Mouse (Mus musculus) large intestine, adult 2 months (tissue): ENCODE results near the gene Smc1a. TPM values are rescaled to one million over a fixed set of nuclear protein-coding genes. Genes with fewer than 3 reads are reported as not detected.
"Not testable (repeated sequence)": the region's sequence is repeated elsewhere in the genome, so short reads cannot be mapped to it uniquely, and the experiment has no call there.

Experiments
- DNase-seq: peaks from one replicate; pipeline ENCODE4 v3.0.0-alpha.2; 2012; ENCODE audit warnings: low read depth, low spot score
- WGBS: fragments of 180-500 bp; shearing (Covaris S2); methylation state at CpG from one replicate; pipeline ENCODE4 v1.1.7; 2018; 5-methylcytosine and 5-hydroxymethylcytosine counted together
- polyA plus RNA-seq: library from polyadenylated mRNA; depleted of rRNA; stranded (reverse); fragments of >200 nt; gene quantifications from 2 replicates; pipeline ENCODE4 v1.2.3, GENCODE M21; 2012; rRNA removed

Smc1a gene
- polyA plus RNA-seq, result 21.7 and 22.4 TPM in 2 replicates

- DNase-seq, result peak; percentile 63
- WGBS, result 17% methylated on average over 64 of the region's 64 CpGs
Measured at GRCm38 (mm10) chrX:152016151-152017145, at the start of gene Smc1a, which contains the start of gene Ribc1. Gene Smc1a (plus strand): TSS chrX:152016428. Gene Ribc1 (minus strand): TSS chrX:152016295.

- no peak for DNase-seq
- 67% methylated on average over 4 of the region's 4 CpGs for WGBS
Measured at GRCm38 (mm10) chrX:151999006-151999710, 17.1 kb upstream of the Smc1a start.

- no peak for DNase-seq
- WGBS, result 32% methylated on average over 9 of the region's 9 CpGs
Measured at GRCm38 (mm10) chrX:152001182-152001684, 15.0 kb upstream of the Smc1a start.

DNA sequence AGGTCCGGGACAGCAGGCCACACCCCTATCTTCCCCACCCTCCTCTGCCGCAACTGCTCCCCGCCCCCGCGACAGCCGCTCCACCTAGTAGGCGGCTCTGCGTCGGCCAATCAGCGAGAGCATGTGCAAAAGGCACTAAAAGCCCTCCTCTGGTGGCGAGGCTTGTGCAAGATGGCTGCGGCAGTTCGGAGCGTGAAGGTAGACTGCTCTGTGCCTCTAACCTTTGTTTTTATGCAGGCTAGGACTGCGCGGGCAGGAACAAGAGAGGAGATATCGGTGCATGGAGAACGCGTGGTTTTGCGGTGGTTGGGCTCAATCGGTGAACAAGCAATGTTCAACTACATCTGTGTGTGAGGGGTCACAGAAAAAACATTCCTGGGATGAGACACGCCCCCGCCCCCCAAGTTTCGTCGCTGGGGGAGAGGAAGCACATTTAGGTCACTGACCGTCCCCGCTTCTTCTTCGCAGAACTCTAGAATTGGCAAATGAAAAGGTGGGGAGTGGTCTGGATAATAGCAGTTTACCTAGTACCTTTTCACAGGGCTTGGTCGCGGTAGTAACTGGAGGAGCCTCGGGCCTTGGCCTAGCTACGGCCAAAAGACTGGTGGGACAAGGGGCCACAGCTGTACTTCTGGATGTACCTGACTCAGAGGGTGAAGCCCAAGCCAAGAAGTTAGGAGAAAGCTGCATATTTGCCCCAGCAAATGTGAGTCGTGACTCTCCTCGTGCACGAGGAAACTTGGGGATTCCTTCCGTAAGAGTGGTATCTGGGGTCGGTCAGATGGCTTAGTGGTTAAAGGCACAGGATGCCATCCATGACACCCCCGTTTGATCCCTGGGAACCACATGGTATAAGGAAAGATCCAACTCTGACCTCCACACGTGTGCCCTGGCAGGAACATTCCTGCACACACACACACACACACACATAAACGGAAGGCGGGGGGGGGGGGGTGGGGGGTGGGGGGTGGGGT lies 14.2 kb upstream of the Smc1a start, which contains the start of gene Hsd17b10:
Gene Hsd17b10, plus strand, starts transcription at position 109 of the 974 bp plus-strand sequence.
- 19% methylated on average over 39 of the region's 41 CpGs for WGBS
- peak; percentile 50 for DNase-seq

DNA sequence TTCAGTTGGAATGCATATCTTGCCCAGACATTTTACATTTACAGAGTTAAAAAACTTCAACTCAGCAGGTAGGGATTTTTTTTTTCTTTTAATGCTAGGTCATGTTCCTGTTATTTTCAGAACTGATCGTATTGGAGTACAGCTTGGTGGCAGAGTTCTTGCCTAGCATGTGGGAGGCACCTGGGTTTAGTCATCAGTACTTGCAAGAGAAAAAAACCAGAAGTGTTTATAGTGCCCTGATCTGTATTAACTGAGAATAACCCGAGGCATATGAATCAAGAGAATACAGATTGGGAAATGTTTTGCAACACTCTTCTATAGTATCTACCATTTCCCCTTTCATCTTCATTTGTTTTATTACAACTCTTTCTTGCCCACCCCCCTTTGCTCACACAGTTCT lies 13.4 kb upstream of the Smc1a start:
- 36% methylated on average over 2 of the region's 2 CpGs for WGBS
- DNase-seq, result no peak

DNA sequence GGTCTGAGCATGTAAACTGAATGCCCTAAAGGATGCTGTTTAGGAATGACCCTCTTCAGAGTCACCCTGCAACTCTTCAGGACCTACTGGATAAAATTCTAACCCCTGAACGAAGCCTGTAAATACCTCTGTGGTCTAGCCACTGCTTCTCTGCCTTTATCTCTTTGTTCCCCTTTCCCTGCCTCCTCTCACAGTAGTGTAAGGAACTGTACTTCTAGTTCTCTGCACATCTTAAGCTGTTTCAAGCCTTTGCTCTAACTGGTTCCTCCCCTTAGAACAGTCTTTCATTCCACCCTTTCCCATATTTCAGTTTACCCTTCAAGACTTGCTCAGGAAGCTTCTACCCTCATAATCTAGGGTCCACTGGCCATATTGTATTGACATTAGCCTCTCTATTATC lies 8.4 kb upstream of the Smc1a start:
- no peak for DNase-seq
- WGBS, result 80% methylated on average over 1 of the region's 1 CpGs

DNA sequence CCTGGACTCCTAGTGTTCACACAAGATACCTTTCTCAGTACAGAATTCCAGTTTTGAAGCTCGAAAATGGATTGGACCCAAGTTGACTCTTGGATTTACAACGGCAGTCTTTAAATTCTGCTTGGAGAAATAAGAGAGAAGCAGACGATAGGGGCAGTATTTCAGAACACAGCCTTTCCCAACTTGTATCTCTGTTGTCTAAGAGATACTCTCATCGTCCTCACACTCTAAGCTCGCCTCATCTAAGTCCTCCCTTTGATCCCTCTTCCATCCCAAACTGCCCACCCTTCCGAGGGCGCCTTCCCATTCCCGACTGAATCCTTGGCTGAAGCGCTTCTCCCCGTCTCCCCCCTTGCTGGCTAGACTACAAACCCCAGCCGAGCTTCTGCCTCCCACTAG lies 477 bp upstream of the Smc1a start:
- 20% methylated on average over 11 of the region's 11 CpGs for WGBS
- DNase-seq, result no peak

DNA sequence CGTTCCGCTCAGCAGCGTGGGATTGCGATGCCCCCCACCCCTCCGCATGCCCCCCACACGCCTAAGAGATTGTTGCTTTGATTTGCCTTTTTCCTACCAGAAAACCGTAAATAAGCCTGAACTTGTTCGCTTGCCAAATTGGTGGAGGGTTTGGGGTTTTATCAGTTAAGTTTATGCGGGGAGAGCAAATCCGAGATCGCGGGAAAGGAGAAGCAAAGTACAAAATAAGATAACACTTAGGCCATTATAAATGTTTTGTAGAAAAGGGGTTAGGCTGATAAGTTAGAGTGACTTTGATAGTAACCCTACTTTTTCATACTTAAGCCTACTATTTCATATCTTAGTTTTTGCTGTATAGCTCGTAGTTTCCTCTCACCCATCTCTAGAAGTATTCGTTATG lies 958 bp downstream of the Smc1a start:
- WGBS, result 16% methylated on average over 14 of the region's 14 CpGs
- no peak for DNase-seq

DNA sequence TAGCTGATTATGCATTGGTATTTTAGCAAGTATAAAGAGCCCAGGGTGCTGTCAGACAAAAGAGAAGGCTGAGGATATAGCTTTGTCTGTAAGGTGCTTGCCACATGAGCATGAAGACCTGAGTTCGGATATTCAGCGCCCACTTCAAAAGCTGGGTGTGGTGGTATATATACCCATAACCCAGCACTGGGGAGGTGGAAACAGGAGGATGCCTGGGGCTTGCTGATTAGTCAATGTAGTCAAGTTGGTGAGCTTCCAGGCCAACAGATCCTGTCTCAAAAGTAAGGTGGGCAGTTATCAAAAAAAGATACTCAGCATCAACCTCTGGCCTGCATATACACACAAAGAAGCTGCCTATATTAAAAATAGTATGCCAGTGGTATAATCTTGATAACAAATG lies 3.1 kb downstream of the Smc1a start:
- 74% methylated on average over 2 of the region's 2 CpGs for WGBS
- no peak for DNase-seq

DNA sequence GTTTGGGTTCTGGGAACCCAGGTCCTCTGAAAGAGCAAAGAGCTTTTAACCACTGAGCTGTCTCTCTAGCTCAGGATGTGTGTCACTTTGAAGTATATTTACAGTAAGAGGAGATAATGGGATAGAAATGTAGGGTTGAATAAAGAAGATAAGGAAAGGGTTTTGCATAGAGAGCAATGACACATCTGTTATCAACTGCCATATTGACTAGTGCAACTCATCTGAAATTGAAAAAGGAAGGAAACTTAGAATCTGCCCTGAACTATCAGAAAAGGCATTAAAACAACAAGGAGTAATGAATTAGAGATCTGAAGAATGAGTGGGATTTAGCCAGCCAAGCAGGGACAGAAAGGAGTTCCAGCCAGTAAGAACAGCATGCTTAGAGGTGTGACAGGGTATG lies 23.6 kb downstream of the Smc1a start:
- DNase-seq, result no peak

DNA sequence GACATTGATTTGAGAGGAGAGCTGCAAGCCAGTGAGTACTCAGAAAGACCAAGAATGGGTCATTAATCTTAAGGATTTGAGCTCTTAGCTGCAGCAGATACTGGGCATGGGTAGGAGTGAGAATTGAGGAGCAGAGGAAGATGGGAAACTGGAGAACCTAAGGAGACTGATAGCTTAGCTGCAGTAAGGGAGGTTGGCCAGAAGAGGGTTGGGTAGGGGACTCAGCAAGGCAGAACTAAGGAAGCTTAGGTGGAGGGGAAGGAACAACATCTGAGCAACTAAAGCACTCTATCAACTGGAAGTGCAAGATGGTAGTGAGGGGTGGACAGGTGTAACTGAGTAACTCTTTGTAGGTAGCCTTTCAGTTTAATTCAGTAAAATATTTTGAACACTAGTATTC lies 31.0 kb downstream of the Smc1a start:
- DNase-seq, result no peak

GRCm38 (mm10) chrX:152052546-152052945 lies 36.3 kb downstream of the Smc1a start:
- 77% methylated on average over 3 of the region's 3 CpGs for WGBS

GRCm38 (mm10) chrX:152054094-152054493 lies 37.9 kb downstream of the Smc1a start:
- 46% methylated on average over 1 of the region's 1 CpGs for WGBS
- DNase-seq, result no peak

More at GRCm38 (mm10) chrX:152052546-152052945, 36.3 kb downstream of the Smc1a start:
- DNase-seq, result no peak

- DNase-seq, result no peak
- WGBS, result 73% methylated on average over 2 of the region's 2 CpGs
Measured at GRCm38 (mm10) chrX:152065674-152066073, 49.4 kb downstream of the Smc1a start.

GRCm38 (mm10) chrX:152067789-152068188 lies 51.6 kb downstream of the Smc1a start:
- DNase-seq, result no peak
- WGBS, result 52% methylated on average over 1 of the region's 1 CpGs

DNA sequence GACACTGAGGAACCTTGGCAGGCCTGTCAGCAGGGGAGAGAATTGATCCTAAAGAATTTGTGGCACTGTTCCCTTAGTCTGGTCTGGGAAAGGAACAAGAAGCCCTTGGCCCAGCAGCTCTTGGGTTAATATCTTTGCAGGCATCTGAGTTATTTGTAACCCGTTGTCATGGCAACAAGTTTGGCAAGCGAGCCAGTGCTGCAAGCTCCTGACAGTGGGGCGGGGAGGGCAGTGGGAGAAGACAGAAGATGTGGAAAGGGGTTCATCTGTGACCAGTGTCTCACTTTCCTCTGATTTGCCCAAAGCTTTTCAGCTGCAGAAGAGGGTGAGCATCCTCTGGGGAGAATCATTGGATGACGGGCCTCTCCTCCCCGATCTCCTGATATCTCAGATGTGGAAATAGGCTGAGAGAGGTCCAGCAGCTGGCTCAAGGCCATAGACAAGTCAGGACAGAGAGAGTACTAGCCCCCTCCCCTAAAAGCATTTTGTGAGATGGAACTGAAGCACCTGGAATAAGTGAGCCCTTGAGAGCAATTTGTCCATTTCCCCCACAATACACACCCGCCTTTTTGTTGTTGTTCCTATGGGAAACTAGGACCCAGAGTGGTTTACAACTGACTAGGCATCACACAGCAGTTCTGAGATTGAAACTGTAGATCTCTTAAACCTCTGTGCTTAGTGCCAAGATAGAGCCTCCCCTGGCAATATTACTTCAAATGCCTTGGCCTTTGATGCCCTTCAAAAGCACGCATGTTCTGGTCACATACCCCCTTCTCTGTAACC lies 73.8 kb downstream of the Smc1a start:
- not testable (repeated sequence) for DNase-seq
- 35% methylated on average over 7 of the region's 7 CpGs for WGBS

DNA sequence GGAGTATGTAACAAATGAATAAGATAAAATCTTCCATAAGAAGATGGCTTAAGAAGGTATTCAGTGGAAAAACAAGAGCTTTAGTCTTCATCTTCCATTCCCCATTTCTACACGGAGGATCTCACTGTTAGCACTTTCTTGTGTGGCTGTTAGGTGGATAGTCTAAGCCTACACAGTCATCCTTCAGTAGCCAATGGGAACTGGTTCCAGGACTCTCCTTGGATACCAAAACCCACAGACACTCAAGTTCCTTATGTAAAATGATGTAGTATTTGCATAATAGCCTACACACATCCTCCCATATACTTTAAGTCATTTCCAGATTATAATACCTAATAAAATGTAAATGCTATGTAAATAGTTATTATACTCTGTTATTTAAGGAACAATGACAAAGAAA lies 81.3 kb downstream of the Smc1a start:
- DNase-seq, result no peak
- 63% methylated on average over 1 of the region's 1 CpGs for WGBS
